ENCODE assay signal across 27 mouse cellular contexts in genomic region chr13:99216005-99216404, GRCm38 (mm10).
"Had no signal": no experiment of that assay in that cellular context is flagged by ENCODE, and none has a peak within 500 bp of the region (broad histone marks: within the 10 kb centered on the region; RNA-seq: fewer than 3 reads in every experiment).

No protein-coding gene starts in this region.

- H3K9me3 ChIP-seq: heart, embryonic 13.5 days; heart, embryonic 15.5 days; hindbrain, embryonic 13.5 days; hindbrain, embryonic 15.5 days; kidney, embryonic 15.5 days; limb, embryonic 13.5 days; limb, embryonic 15.5 days; liver, embryonic 12.5 days had no signal

- DNase-seq: gastrocnemius, postnatal 14 days; gastrocnemius, postnatal 36 days; heart, adult 11 months; heart, adult 2 months; heart, postnatal 14 days; heart, postnatal 36 days; kidney, adult 11 months; kidney, adult 2 months; kidney, adult 9 months; kidney, postnatal 14 days; kidney, postnatal 36 days; layer of hippocampus, adult 9-11 months; layer of hippocampus, postnatal 36 days; left cerebral cortex, postnatal 4 days had no signal

- H3K4me3 ChIP-seq: heart, adult 2 months; heart, embryonic 13.5 days; heart, embryonic 15.5 days; hindbrain, embryonic 13.5 days; hindbrain, embryonic 15.5 days; kidney, embryonic 15.5 days; limb, embryonic 13.5 days; limb, embryonic 15.5 days; liver, embryonic 12.5 days had no signal

- H3K27me3 ChIP-seq: heart, embryonic 13.5 days; heart, embryonic 15.5 days; hindbrain, embryonic 13.5 days; hindbrain, embryonic 15.5 days; kidney, embryonic 15.5 days; limb, embryonic 13.5 days; limb, embryonic 15.5 days had no signal

- H3K4me1 ChIP-seq: hindbrain, embryonic 13.5 days; hindbrain, embryonic 15.5 days; limb, embryonic 13.5 days; limb, embryonic 15.5 days; liver, embryonic 12.5 days had no signal

- H3K36me3 ChIP-seq: heart, embryonic 13.5 days; heart, embryonic 15.5 days; hindbrain, embryonic 13.5 days; hindbrain, embryonic 15.5 days; kidney, embryonic 15.5 days; limb, embryonic 13.5 days; limb, embryonic 15.5 days; liver, embryonic 12.5 days had no signal

- H3K27ac ChIP-seq: heart, adult 2 months; heart, embryonic 13.5 days; heart, embryonic 15.5 days; hindbrain, embryonic 13.5 days; hindbrain, embryonic 15.5 days; hindbrain, postnatal 0 days; kidney, embryonic 15.5 days; kidney, postnatal 0 days; limb, embryonic 13.5 days; limb, embryonic 15.5 days; liver, embryonic 12.5 days; liver, embryonic 14.5 days had no signal

- H3K9ac ChIP-seq: heart, embryonic 13.5 days; heart, embryonic 15.5 days; hindbrain, embryonic 13.5 days; hindbrain, embryonic 15.5 days; kidney, embryonic 15.5 days; limb, embryonic 13.5 days; limb, embryonic 15.5 days; liver, embryonic 12.5 days; liver, embryonic 14.5 days had no signal

- ATAC-seq: hindbrain, postnatal 0 days; intestine, embryonic 16.5 days; liver, embryonic 12.5 days had no signal

- H3K4me2 ChIP-seq: heart, embryonic 11.5 days; heart, embryonic 13.5 days; heart, embryonic 15.5 days; hindbrain, embryonic 13.5 days; hindbrain, embryonic 15.5 days; kidney, embryonic 15.5 days; limb, embryonic 13.5 days; limb, embryonic 15.5 days; liver, embryonic 12.5 days had no signal
